Mouse (Mus musculus): ENCODE results near the gene Prss42.

GRCm38 (mm10) chr9:110834411-110834810, 36.4 kb downstream of the Prss42 start, which contains the start of gene Prss45:
- TF ChIP-seq POLR2A (IDR thresholded peaks at IDR 0.05; ENCODE audit: low read depth, low read length) (no peak), CTCF (IDR thresholded peaks at IDR 0.05; ENCODE audit: extremely low read depth, insufficient read depth, insufficient read length, insufficient replicate concordance) (no peak)

Data from spleen, adult 2 months (tissue).